Mouse (Mus musculus) ovary, postnatal 36 days (tissue): ENCODE data around the gene Rps11.
"Not testable (repeated sequence)": the region's sequence is repeated elsewhere in the genome, so short reads cannot be mapped to it uniquely, and the experiment has no call there.

Experiments used
- DNase-seq: peaks from one replicate; pipeline ENCODE4 v3.0.0; 2022; ENCODE audit warnings: low spot score, mixed read lengths

Rps11 gene

GRCm38 (mm10) chr7:45131850-45132249 lies 7.6 kb upstream of the Rps11 start:
- no peak for DNase-seq

GRCm38 (mm10) chr7:45129776-45130512 lies 5.7 kb upstream of the Rps11 start:
- no peak for DNase-seq

GRCm38 (mm10) chr7:45129318-45129717 lies 5.1 kb upstream of the Rps11 start:
- no peak for DNase-seq

GRCm38 (mm10) chr7:45128624-45129246 lies 4.5 kb upstream of the Rps11 start, which contains the start of gene Rpl13a:
Rpl13a (minus strand) TSS chr7:45128761.
- peak; percentile 97 for DNase-seq

GRCm38 (mm10) chr7:45127700-45128224 lies 3.5 kb upstream of the Rps11 start:
- DNase-seq: no peak

- DNase-seq: no peak
These were observed 2.8 kb upstream of the Rps11 start for GRCm38 (mm10) chr7:45126844-45127699.

- DNase-seq: no peak
These were observed 2.1 kb upstream of the Rps11 start for GRCm38 (mm10) chr7:45126147-45126843.

GRCm38 (mm10) chr7:45125649-45126048 lies 1.4 kb upstream of the Rps11 start:
- not testable (repeated sequence) for DNase-seq

- DNase-seq: no peak
These were observed 933 bp upstream of the Rps11 start for GRCm38 (mm10) chr7:45125144-45125600.

GRCm38 (mm10) chr7:45123186-45123570 lies 1.1 kb downstream of the Rps11 start:
- no peak for DNase-seq

- no peak for DNase-seq
These were observed 1.6 kb downstream of the Rps11 start for GRCm38 (mm10) chr7:45122561-45123185.

- no peak for DNase-seq
These were observed 2.3 kb downstream of the Rps11 start for GRCm38 (mm10) chr7:45121966-45122365.

GRCm38 (mm10) chr7:45121404-45121803 lies 2.8 kb downstream of the Rps11 start:
- no peak for DNase-seq

GRCm38 (mm10) chr7:45119780-45120709 lies 4.2 kb downstream of the Rps11 start:
- no peak for DNase-seq

GRCm38 (mm10) chr7:45118336-45118735 lies 5.9 kb downstream of the Rps11 start:
- no peak for DNase-seq

- DNase-seq: no peak
These were observed 6.7 kb downstream of the Rps11 start for GRCm38 (mm10) chr7:45117566-45117965.

- DNase-seq: no peak
These were observed 10.8 kb downstream of the Rps11 start for GRCm38 (mm10) chr7:45113476-45113875.

- DNase-seq: no peak
These were observed 11.7 kb downstream of the Rps11 start for GRCm38 (mm10) chr7:45112529-45112928.

GRCm38 (mm10) chr7:45111940-45112339 lies 12.3 kb downstream of the Rps11 start:
- DNase-seq: no peak

- not testable (repeated sequence) for DNase-seq
These were observed 14.2 kb downstream of the Rps11 start for GRCm38 (mm10) chr7:45110089-45110488.
